Mouse (Mus musculus): ENCODE data around the gene Fasn. TPM values are rescaled to one million over a fixed set of nuclear protein-coding genes. Genes with fewer than 3 reads are reported as not detected.

Fasn gene
- polyA plus RNA-seq, 1 experiment from 2014 or later = 63.8 TPM

DNA sequence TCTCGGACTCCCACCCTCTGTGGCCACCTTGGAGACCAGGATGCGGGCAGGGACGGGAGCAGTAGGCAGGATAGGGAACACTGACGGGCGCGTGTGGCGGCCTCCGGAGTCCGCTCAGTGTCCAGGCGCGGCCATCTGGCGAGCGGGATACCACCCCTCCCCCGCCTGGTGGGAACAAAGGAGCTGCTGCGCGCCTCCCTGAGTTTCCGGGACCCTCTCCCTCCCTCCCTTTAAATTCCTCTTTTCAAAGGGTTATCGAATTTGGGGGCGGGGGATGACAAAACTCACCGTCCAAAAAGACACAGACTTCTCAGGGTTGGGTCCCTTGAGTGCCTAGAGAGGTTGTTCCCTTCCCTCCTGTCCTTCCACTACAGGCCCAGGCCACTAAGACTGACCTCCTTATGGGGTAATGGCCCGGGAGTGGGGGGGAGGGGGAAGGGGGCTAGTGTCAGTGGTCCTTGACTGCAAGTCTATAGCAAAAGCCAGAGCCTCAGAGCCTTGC is 491 bp upstream of the Fasn start:
- Histone ChIP-seq H3K27me3 (no peaks in the 10 kb centered on the region), H3K4me1 (replicated peaks) (peaks cover 50% of the 10 kb centered on the region), H3K9me3 (no peaks in the 10 kb centered on the region), H3K36me3 (peaks cover 25% of the 10 kb centered on the region), H3K4me3 (peak overlapping the region; percentile 92), H3K27ac (replicated peaks) (peak overlapping the region; percentile 99), H3K9ac (peak overlapping the region; percentile 96), H3K4me2 (peak overlapping the region; percentile 100)
- WGBS = 1% methylated on average over 21 of the region's 21 CpGs
- ATAC-seq (ENCODE audit: low read depth) = peak; percentile 3; the same call in 1 of the 2 replicates

DNA sequence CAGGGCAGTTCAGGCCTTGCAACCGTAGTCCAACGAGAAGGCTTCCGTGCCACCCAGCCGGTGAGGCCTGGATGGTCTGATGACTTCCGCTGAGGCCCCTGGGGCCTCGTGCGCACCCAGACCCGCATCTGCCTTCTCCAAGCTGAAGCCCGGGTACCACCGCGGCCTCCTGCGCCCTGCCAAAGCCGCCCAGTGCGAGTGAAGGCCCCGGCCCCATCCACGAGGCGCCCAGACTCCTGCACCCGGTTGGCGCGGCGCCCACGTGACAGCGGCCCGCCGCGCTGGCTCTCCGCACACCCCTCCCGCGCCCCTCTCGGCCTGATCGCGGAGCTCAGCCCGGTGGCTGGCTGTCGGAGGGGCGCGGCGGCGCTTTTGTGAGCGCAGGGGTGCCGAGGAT is 798 bp downstream of the Fasn start:
- Histone ChIP-seq H3K4me1 (replicated peaks) (peaks cover 50% of the 10 kb centered on the region), H3K4me2 (peak overlapping the region; percentile 100), H3K4me3 (peak overlapping the region; percentile 92), H3K36me3 (peaks cover 38% of the 10 kb centered on the region), H3K9me3 (no peaks in the 10 kb centered on the region), H3K27me3 (no peaks in the 10 kb centered on the region), H3K27ac (replicated peaks) (peak overlapping the region; percentile 99), H3K9ac (peak overlapping the region; percentile 96)
- under 1% methylated on average over 40 of the region's 40 CpGs for WGBS
- ATAC-seq (ENCODE audit: low read depth) = peak; percentile 57

DNA sequence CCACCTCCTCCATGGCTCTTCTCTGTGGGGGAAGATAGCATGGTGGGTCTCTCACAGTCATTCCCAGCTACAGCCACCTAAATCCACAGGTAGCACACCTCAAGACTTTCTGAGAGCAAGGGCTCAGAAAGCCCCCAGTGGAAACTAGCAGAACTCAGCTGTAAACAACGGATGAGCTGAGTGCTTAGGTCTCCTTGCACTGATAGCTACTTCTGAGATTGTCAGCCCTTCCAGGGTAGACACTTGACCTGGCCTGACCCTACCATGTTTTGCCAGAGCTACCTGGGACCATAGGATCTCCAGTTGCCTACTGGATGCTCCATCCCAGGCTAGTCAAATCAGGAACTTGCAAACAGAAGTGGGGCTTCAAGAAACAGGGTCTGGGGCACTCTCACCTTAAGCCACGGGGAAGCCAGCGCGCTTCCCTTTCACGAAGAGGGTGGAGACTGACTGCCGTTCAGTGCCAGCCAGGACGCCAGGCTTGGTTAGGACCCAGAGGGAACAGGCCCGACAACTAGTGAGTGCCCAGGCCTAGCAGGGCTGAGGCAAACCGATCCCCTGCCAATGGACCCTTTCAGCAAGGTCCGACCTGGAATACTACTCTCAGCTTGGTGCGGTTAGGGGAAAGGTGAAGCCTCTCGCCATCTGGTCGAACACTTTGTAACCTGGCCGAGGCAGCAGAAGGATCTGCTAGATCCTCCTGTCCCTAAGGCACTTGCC is 1.4 kb downstream of the Fasn start:
- H3K4me2 ChIP-seq = peak overlapping the region; percentile 100
- peaks cover 50% of the 10 kb centered on the region for H3K4me1 ChIP-seq (replicated peaks)
- 1% methylated on average over 14 of the region's 14 CpGs for WGBS
- H3K27me3 ChIP-seq = no peaks in the 10 kb centered on the region
- H3K9me3 ChIP-seq = no peaks in the 10 kb centered on the region
- H3K4me3 ChIP-seq = peak overlapping the region; percentile 92
- peak overlapping the region; percentile 99 for H3K27ac ChIP-seq (replicated peaks)
- H3K36me3 ChIP-seq = peaks cover 43% of the 10 kb centered on the region
- ATAC-seq (ENCODE audit: low read depth) = no peak
- H3K9ac ChIP-seq = peak overlapping the region; percentile 96

DNA sequence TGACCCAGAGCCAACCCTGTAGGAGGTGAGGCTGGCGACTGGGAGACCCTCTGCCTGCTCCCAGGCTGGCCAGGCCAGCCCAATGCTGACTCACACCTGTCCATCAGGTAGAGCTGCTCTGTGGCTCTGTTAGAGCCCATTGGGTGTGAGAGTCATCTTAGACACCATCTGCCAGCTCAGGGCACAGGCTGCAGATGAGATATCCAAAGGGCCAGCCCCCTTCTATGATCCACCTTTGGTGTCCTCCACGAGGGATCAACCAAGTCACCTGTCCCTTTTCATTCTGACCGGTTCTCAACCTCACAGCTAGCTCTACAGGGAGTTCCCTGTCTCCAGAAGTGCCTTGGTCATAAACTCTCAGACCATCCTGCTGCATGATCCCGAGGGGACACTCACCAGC is 2.0 kb downstream of the Fasn start:
- H3K27ac ChIP-seq (replicated peaks) = no peak overlapping the region; the same call in 1 of the 2 replicates
- H3K4me2 ChIP-seq = peak overlapping the region; percentile 100
- peak overlapping the region; percentile 92 for H3K4me3 ChIP-seq
- no peak for ATAC-seq (ENCODE audit: low read depth)
- H3K9ac ChIP-seq = peak overlapping the region; percentile 96
- WGBS = 69% methylated on average over 4 of the region's 4 CpGs
- peaks cover 50% of the 10 kb centered on the region for H3K4me1 ChIP-seq (replicated peaks)
- H3K9me3 ChIP-seq = no peaks in the 10 kb centered on the region
- peaks cover 50% of the 10 kb centered on the region for H3K36me3 ChIP-seq
- no peaks in the 10 kb centered on the region for H3K27me3 ChIP-seq

DNA sequence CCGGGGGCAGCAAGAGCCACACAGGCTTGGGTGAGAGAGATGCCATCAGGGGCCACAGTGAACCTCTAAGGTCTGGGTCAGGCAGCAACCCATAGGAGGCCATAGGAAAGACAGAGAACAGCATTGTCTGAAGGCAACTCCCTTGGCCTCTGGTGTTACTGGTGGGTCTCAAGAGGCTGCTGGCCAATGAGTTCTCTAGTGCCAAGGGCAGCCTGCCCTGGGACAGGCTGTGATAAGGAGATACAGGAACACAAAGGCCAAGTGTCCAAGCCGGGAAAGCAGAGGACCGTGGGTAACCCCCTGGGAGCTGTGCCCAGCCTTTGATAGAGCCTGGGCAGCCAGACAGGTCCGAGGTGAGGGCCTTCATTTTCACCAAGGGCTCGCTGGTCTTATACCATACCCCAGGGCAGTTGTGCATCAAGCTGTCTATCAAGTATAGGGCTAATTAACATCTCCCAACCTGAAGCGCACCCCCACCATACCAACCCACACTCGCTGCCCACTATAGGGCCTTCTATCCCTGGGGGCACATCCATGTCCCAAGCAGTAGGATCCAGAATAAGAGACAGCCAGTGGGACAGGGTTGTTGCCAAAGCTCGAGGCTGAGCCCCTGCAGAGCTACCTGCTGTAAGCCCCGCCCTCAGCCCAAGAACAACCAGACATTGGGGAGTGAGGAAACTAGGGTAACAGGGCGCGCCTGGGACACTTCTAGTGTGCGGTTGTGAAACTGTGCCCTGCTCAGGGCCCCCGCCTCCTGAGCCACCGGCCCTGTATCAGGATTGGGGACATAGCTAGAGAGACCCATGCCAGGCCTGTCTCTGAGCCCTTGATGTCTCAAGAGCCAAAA is 3.0 kb downstream of the Fasn start:
- no peak overlapping the region for H3K27ac ChIP-seq (replicated peaks)

DNA sequence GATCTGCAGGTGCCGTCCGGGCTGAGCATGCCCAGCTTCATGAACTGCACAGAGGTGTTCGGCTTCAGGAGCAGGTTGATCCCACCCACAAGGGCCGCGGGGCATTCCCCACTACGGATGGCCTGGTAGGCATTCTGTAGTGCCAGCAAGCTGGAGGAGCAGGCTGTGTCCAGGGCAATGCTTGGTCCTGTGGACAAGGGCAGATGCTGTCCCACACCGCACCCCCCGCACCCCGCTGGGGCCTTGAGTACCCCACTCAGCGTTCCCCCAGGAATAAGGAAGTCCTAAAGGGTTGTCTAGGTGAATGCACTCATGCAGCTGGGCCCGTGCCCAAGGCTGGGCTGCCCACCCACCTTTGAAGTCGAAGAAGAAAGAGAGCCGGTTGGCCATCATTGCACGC is 3.8 kb downstream of the Fasn start:
- peak overlapping the region; percentile 96; the same call in 1 of the 2 replicates for H3K9ac ChIP-seq
- H3K9me3 ChIP-seq = no peaks in the 10 kb centered on the region
- peaks cover 38% of the 10 kb centered on the region for H3K4me1 ChIP-seq (replicated peaks)
- no peak for ATAC-seq (ENCODE audit: low read depth)
- 91% methylated on average over 14 of the region's 14 CpGs for WGBS
- H3K36me3 ChIP-seq = peaks cover 68% of the 10 kb centered on the region
- peak overlapping the region; percentile 100; the same call in 1 of the 2 replicates for H3K4me2 ChIP-seq
- H3K27me3 ChIP-seq = no peaks in the 10 kb centered on the region
- no peak overlapping the region for H3K27ac ChIP-seq (replicated peaks)
- no peak overlapping the region for H3K4me3 ChIP-seq

More for the DNA sequence above, 3.0 kb downstream of the Fasn start:
- Histone ChIP-seq H3K4me1 (replicated peaks) (peaks cover 45% of the 10 kb centered on the region), H3K36me3 (peaks cover 60% of the 10 kb centered on the region), H3K9me3 (no peaks in the 10 kb centered on the region), H3K4me2 (peak overlapping the region; percentile 100), H3K27me3 (no peaks in the 10 kb centered on the region), H3K4me3 (peak overlapping the region; percentile 92), H3K9ac (peak overlapping the region; percentile 96)
- WGBS = 84% methylated on average over 14 of the region's 14 CpGs
- no peak for ATAC-seq (ENCODE audit: low read depth)

DNA sequence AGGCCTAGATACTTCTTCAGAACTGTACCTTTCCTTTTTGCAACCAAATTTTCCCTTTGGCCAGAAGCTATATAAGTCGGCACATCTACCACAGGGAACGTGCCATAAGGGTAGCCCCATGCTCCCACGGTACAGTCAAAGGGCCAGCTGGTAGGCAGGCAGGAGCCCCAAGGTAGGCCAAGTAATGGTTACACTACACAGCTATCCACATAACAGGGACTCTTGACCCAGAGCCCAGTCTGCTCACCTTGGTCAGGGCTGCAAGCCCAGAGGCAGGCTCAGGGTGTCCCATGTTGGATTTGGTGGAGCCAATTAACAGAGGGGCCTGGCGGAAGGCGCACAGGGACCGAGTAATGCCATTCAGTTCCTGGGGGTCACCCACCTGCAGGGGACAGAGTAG is 4.8 kb downstream of the Fasn start:
- Histone ChIP-seq H3K9me3 (no peaks in the 10 kb centered on the region), H3K4me2 (no peak overlapping the region), H3K4me1 (replicated peaks) (peaks cover 31% of the 10 kb centered on the region), H3K27ac (replicated peaks) (no peak overlapping the region), H3K4me3 (no peak overlapping the region), H3K27me3 (no peaks in the 10 kb centered on the region), H3K36me3 (peaks cover 78% of the 10 kb centered on the region), H3K9ac (no peak overlapping the region)
- no peak for ATAC-seq (ENCODE audit: low read depth)
- WGBS = 96% methylated on average over 6 of the region's 6 CpGs

DNA sequence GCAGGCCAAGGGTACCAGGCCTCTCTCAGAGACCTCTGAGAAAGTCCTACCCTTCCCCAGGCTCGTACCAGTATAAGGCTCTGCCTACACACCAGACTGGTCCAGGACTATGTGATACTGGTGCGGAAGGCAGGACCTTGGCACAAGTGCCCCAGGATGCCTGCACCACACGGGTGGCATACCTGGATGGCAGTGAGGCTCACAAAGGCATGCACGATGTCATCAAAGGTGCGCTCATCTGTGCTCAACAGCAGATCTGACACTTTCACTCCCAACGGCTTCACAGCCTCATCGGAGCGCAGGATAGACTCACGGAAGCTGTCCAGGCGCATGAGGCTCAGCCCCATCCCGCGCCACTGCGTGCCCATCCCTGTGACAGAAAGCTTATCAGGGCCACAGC is 6.1 kb downstream of the Fasn start:
- no peak overlapping the region for H3K4me3 ChIP-seq
- no peaks in the 10 kb centered on the region for H3K27me3 ChIP-seq
- ATAC-seq (ENCODE audit: low read depth) = no peak
- WGBS = 98% methylated on average over 13 of the region's 13 CpGs
- H3K36me3 ChIP-seq = peaks cover 91% of the 10 kb centered on the region
- no peak overlapping the region for H3K27ac ChIP-seq (replicated peaks)
- no peak overlapping the region for H3K4me2 ChIP-seq
- H3K4me1 ChIP-seq (replicated peaks) = peaks cover 30% of the 10 kb centered on the region
- no peaks in the 10 kb centered on the region for H3K9me3 ChIP-seq
- H3K9ac ChIP-seq = no peak overlapping the region

DNA sequence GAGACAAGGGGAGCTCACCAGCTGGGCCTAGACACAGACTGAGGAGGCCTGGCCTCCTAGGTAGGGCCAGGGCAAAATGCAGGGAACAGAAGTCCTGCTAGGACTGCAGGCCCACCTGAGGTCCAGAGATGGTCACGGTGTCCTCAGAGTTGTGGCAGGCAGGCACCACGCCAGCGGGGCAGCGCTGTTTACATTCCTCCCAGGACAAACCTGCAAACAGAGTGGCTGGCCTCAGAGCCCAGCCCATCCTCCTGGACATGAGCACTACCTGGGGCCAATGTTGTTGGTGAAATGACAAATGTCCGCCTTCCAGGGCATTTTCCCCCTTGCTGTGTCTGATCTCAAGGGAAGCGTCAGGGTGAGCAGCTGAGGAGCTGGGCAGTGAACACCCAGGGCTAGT is 7.0 kb downstream of the Fasn start:
- Histone ChIP-seq H3K9me3 (no peaks in the 10 kb centered on the region), H3K27me3 (no peaks in the 10 kb centered on the region), H3K4me1 (replicated peaks) (peaks cover 21% of the 10 kb centered on the region), H3K27ac (replicated peaks) (no peak overlapping the region), H3K36me3 (peaks cover 100% of the 10 kb centered on the region), H3K4me3 (no peak overlapping the region), H3K9ac (no peak overlapping the region), H3K4me2 (no peak overlapping the region)
- WGBS = 90% methylated on average over 6 of the region's 6 CpGs
- ATAC-seq (ENCODE audit: low read depth) = no peak

DNA sequence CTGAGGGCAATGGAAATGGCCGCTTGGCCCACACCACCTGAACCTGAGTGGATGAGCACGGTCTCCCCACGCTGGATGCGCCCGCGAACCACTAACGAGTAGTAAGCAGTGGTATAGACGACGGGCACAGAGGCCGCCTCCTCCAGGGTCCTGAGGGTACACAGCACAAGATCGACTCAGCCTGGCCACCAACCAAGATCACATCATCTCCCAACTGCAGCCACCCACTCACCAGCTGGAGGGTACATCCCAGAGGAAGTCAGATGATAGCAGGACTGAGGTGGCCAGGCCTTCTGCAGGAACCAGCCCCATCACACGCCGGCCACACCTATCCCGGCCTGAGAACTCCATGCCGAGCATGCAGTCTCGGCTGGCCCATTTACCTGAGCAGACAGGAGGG is 12.3 kb downstream of the Fasn start:
- Histone ChIP-seq H3K9ac (no peak overlapping the region), H3K27me3 (no peaks in the 10 kb centered on the region), H3K36me3 (peaks cover 100% of the 10 kb centered on the region), H3K4me3 (no peak overlapping the region), H3K27ac (replicated peaks) (no peak overlapping the region), H3K9me3 (no peaks in the 10 kb centered on the region), H3K4me1 (replicated peaks) (no peaks in the 10 kb centered on the region), H3K4me2 (no peak overlapping the region)
- 94% methylated on average over 16 of the region's 16 CpGs for WGBS
- no peak for ATAC-seq (ENCODE audit: low read depth)

DNA sequence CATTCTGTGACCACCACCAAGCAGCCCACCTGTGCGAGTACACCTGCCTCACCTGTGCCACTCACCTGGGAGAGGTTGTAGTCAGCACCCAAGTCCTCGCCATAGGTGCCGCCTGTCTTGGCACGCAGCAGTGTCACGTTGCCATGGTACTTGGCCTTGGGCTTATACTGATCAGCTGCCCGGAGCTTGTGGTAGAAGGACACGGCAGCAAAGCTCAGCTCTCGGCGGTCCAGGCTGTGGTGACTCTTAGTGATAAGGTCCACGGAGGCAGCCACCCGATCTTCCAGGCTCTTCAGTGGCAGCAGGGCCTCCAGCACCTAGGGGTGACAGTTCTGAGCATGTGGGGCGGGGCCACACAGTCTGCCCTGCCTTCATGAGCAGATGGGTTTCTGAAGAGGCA is 16.3 kb downstream of the Fasn start:
- Histone ChIP-seq H3K27me3 (no peaks in the 10 kb centered on the region), H3K27ac (replicated peaks) (no peak overlapping the region), H3K4me3 (no peak overlapping the region), H3K36me3 (peaks cover 79% of the 10 kb centered on the region), H3K4me2 (no peak overlapping the region), H3K4me1 (replicated peaks) (no peaks in the 10 kb centered on the region), H3K9ac (no peak overlapping the region), H3K9me3 (no peaks in the 10 kb centered on the region)
- ATAC-seq (ENCODE audit: low read depth) = no peak
- 94% methylated on average over 12 of the region's 12 CpGs for WGBS

All from neural tube, embryonic 13.5 days (tissue).